Comparison of ENCODE assay signal across 8 mouse cellular contexts in the genomic region with DNA sequence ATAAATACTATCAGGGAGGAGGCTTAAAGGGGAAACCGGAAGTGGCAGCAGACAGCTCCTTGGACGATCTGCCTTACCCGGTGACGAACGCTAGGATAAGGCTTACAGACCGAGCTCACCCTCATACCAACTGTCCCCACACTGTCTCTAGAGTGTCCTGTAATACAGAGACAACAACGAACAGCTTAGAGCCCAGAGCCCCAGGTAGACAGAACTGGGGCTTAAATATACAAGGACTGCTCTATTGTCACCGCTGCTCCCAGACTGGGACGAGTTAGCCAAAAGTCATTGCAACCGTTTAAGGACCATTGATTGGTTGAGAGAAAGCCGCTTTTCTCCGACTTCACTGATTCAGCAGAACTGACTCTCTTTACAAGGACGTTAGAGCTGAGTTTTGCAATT. TPM values are rescaled to one million over a fixed set of nuclear protein-coding genes. Genes with fewer than 3 reads are reported as not detected.
DNase-seq lines count a peak whose midpoint lies in the region; ATAC-seq and TF ChIP-seq lines count a peak whose summit lies in the region.

No protein-coding gene starts in this region.

- H3K36me3 ChIP-seq in heart, embryonic 12.5 days: no peaks in the 10 kb centered on the region
- H3K36me3 ChIP-seq in embryonic facial prominence, embryonic 15.5 days: no peaks in the 10 kb centered on the region
- H3K36me3 ChIP-seq in liver, embryonic 15.5 days (replicated peaks): no peaks in the 10 kb centered on the region

- no peak overlapping the region for H3K27ac ChIP-seq in heart, embryonic 12.5 days (ENCODE audit: poor library complexity, severe bottlenecking)
- H3K27ac ChIP-seq in embryonic facial prominence, embryonic 15.5 days (replicated peaks): no peak overlapping the region
- no peak overlapping the region for H3K27ac ChIP-seq in liver, embryonic 15.5 days (replicated peaks)
- H3K27ac ChIP-seq in left cerebral cortex, adult 2 months: no peak overlapping the region

- intact Hi-C loops in heart, postnatal 25 days (cut with DNase I): no loop called here
- intact Hi-C loops in left cerebral cortex, adult 2 months (cut with DNase I): no loop called here

- ATAC-seq in heart, embryonic 12.5 days (ENCODE audit: insufficient number of reproducible peaks, low FRiP score): no peak
- no peak for ATAC-seq in embryonic facial prominence, embryonic 15.5 days (ENCODE audit: insufficient number of reproducible peaks, low FRiP score, low TSS enrichment, low read depth)
- no peak for ATAC-seq in liver, embryonic 15.5 days (ENCODE audit: insufficient read depth)
- ATAC-seq in cerebellum, adult (ENCODE audit: insufficient number of reproducible peaks, low FRiP score, low TSS enrichment): no peak

- peaks cover 27% of the 10 kb centered on the region for H3K4me1 ChIP-seq in heart, embryonic 12.5 days (replicated peaks)
- H3K4me1 ChIP-seq in embryonic facial prominence, embryonic 15.5 days: 0 out of 2 replicates have a peak, but pooled peaks cover 4% of the 10 kb centered on the region
- no peaks in the 10 kb centered on the region for H3K4me1 ChIP-seq in liver, embryonic 15.5 days (replicated peaks)

- 0 out of 2 replicates have a peak overlapping the region, but pooled peaks have one; percentile 10 for H3K9ac ChIP-seq in heart, embryonic 12.5 days
- H3K9ac ChIP-seq in embryonic facial prominence, embryonic 15.5 days: no peak overlapping the region
- H3K9ac ChIP-seq in liver, embryonic 15.5 days: no peak overlapping the region

- peak overlapping the region; percentile 60 for H3K4me2 ChIP-seq in heart, embryonic 12.5 days
- peak overlapping the region; percentile 17 for H3K4me2 ChIP-seq in embryonic facial prominence, embryonic 15.5 days (replicated peaks)
- peak overlapping the region; percentile 55 for H3K4me2 ChIP-seq in liver, embryonic 15.5 days

- H3K4me3 ChIP-seq in heart, embryonic 12.5 days: peak overlapping the region; percentile 32
- no peak overlapping the region for H3K4me3 ChIP-seq in embryonic facial prominence, embryonic 15.5 days (replicated peaks)
- H3K4me3 ChIP-seq in liver, embryonic 15.5 days (replicated peaks): peak overlapping the region; percentile 36
- no peak overlapping the region; the same call in 1 of the 2 replicates for H3K4me3 ChIP-seq in left cerebral cortex, adult 2 months

- no peak for TF ChIP-seq CTCF in left cerebral cortex, adult 2 months (IDR thresholded peaks at IDR 0.05)

- WGBS in heart, embryonic 12.5 days: 25% methylated on average over 13 of the region's 13 CpGs
- 52% methylated on average over 13 of the region's 13 CpGs for WGBS in embryonic facial prominence, embryonic 15.5 days
- 28% methylated on average over 13 of the region's 13 CpGs for WGBS in liver, embryonic 15.5 days (ENCODE audit: insufficient replicate concordance)

- no peaks in the 10 kb centered on the region for H3K27me3 ChIP-seq in heart, embryonic 12.5 days (replicated peaks)
- no peaks in the 10 kb centered on the region for H3K27me3 ChIP-seq in embryonic facial prominence, embryonic 15.5 days
- no peaks in the 10 kb centered on the region for H3K27me3 ChIP-seq in liver, embryonic 15.5 days

- no peak for DNase-seq in heart, postnatal 25 days (ENCODE audit: low spot score)
- peak; percentile 40 for DNase-seq in CD4-positive, CD25-positive, alpha-beta regulatory T cell, adult 2 months (ENCODE audit: low read depth, low spot score)
- DNase-seq in left cerebral cortex, adult 2 months (ENCODE audit: extremely low spot score in 1 of 2, low spot score in 2 of 2): no peak
- no peak for DNase-seq in frontal cortex, adult 2 months (ENCODE audit: extremely low spot score in 1 of 2, low spot score in 1 of 2)

- no peaks in the 10 kb centered on the region for H3K9me3 ChIP-seq in heart, embryonic 12.5 days (replicated peaks)
- H3K9me3 ChIP-seq in embryonic facial prominence, embryonic 15.5 days (replicated peaks): no peaks in the 10 kb centered on the region
- H3K9me3 ChIP-seq in liver, embryonic 15.5 days (replicated peaks): no peaks in the 10 kb centered on the region

RNA-seq across cellular contexts. Expression of a gene that starts 15.5 kb away (rescaled TPM):
- polyA plus RNA-seq in heart, embryonic 12.5 days (2016; fragmentation: Nextera tagmentation; extraction: Ambion mirVana): 27.6 and 32.4 TPM in 2 replicates
- 1 to 10 TPM; 5.1 to 6.1 TPM for total RNA-seq in heart, postnatal 25 days (2021)
- 29.6 and 33.2 TPM in 2 replicates for polyA plus RNA-seq in embryonic facial prominence, embryonic 15.5 days (2015; fragmentation: Nextera tagmentation; extraction: Ambion mirVana)
- 4.4 and 5.8 TPM in 2 replicates for polyA plus RNA-seq in liver, embryonic 15.5 days (2015; fragmentation: Nextera tagmentation; extraction: Ambion mirVana)
- 10 to 100 TPM; 23.2 to 24.2 TPM for total RNA-seq in left cerebral cortex, adult 2 months (2021)
- 24.6 and 26.0 TPM in 2 replicates for polyA plus RNA-seq in frontal cortex, adult 2 months (2012; rRNA removed)

Comparison
In these comparisons a context has a peak if more than half of its experiments do, and no peak if none do; other contexts are left out.
1. H3K4me3 ChIP-seq: peak in heart, embryonic 12.5 days (single experiment) and liver, embryonic 15.5 days (single experiment); none in embryonic facial prominence, embryonic 15.5 days (single experiment) and left cerebral cortex, adult 2 months (single experiment).
2. Peak in every context shown above with its lines, with median percentiles within 50 percentile points of each other: H3K4me2 ChIP-seq.